21 mouse cellular contexts compared by ENCODE assay signal in genomic region chr2:38594874-38595273, GRCm38 (mm10). TPM values are rescaled to one million over a fixed set of nuclear protein-coding genes. Genes with fewer than 3 reads are reported as not detected.
A peak's percentile ranks its signal among the peaks of the same experiment; 100 is the strongest.
DNase-seq lines count a peak whose midpoint lies in the region; ATAC-seq lines count a peak whose summit lies in the region.
"Had no signal": no experiment of that assay in that cellular context is flagged by ENCODE, and none has a peak within 500 bp of the region (broad histone marks: within the 10 kb centered on the region; RNA-seq: fewer than 3 reads in every experiment).

No protein-coding gene starts in this region.

- no peaks in the 10 kb centered on the region for H3K27me3 ChIP-seq in hindbrain, embryonic 12.5 days
- H3K27me3 ChIP-seq in hindbrain, embryonic 14.5 days (ENCODE audit: control insufficient read depth, insufficient read depth, low read length) = no peaks in the 10 kb centered on the region
- H3K27me3 ChIP-seq in hindbrain, embryonic 15.5 days = no peaks in the 10 kb centered on the region
- no peaks in the 10 kb centered on the region for H3K27me3 ChIP-seq in hindbrain, embryonic 16.5 days (replicated peaks; ENCODE audit: control insufficient read depth, insufficient read depth, low read length)
- no peaks in the 10 kb centered on the region for H3K27me3 ChIP-seq in neural tube, embryonic 14.5 days (ENCODE audit: control insufficient read depth, insufficient read depth, low read length)
- H3K27me3 ChIP-seq: embryonic facial prominence, embryonic 15.5 days; heart, embryonic 13.5 days had no signal

- no peaks in the 10 kb centered on the region for H3K9me3 ChIP-seq in hindbrain, embryonic 12.5 days (replicated peaks)
- H3K9me3 ChIP-seq in hindbrain, embryonic 14.5 days (ENCODE audit: control insufficient read depth, low read length) = no peaks in the 10 kb centered on the region
- H3K9me3 ChIP-seq in hindbrain, embryonic 15.5 days = no peaks in the 10 kb centered on the region
- H3K9me3 ChIP-seq in hindbrain, embryonic 16.5 days (ENCODE audit: control insufficient read depth, low read length) = no peaks in the 10 kb centered on the region
- no peaks in the 10 kb centered on the region for H3K9me3 ChIP-seq in neural tube, embryonic 14.5 days (ENCODE audit: control insufficient read depth, low read length)
- H3K9me3 ChIP-seq: embryonic facial prominence, embryonic 15.5 days; forebrain, embryonic 10.5 days; heart, embryonic 13.5 days had no signal

- H3K9ac ChIP-seq in hindbrain, embryonic 12.5 days = no peak overlapping the region
- no peak overlapping the region for H3K9ac ChIP-seq in hindbrain, embryonic 14.5 days
- no peak overlapping the region for H3K9ac ChIP-seq in hindbrain, embryonic 15.5 days
- H3K9ac ChIP-seq in hindbrain, embryonic 16.5 days (ENCODE audit: low read depth, low read length) = no peak overlapping the region
- H3K9ac ChIP-seq in neural tube, embryonic 14.5 days (replicated peaks; ENCODE audit: low read depth, low read length) = no peak overlapping the region
- H3K9ac ChIP-seq: embryonic facial prominence, embryonic 15.5 days; heart, embryonic 13.5 days had no signal

- DNase-seq in hindbrain, embryonic 14.5 days (ENCODE audit: low spot score) = no peak
- no peak for DNase-seq in layer of hippocampus, postnatal 14 days (ENCODE audit: low spot score in 2 of 2)
- no peak for DNase-seq in retina, postnatal 1 day
- DNase-seq: adrenal gland, adult 8-10 months; cerebellum, adult 11 months; cerebellum, adult 8-10 months; cerebellum, postnatal 14 days; gastrocnemius, adult 2 months; gastrocnemius, postnatal 36 days; heart, adult 11 months; heart, postnatal 36 days had no signal

- ATAC-seq in hindbrain, embryonic 12.5 days (ENCODE audit: low FRiP score) = peak; percentile 61
- ATAC-seq in hindbrain, embryonic 14.5 days (ENCODE audit: low FRiP score) = no peak
- peak; percentile 59; the same call in 1 of the 2 replicates for ATAC-seq in hindbrain, embryonic 15.5 days (ENCODE audit: low FRiP score, low read depth)
- ATAC-seq in hindbrain, embryonic 16.5 days = 0 out of 2 replicates have a peak, but pooled peaks have one; percentile 14
- peak; percentile 81 for ATAC-seq in neural tube, embryonic 14.5 days (ENCODE audit: low read depth)
- ATAC-seq: forebrain, embryonic 14.5 days; intestine, embryonic 16.5 days had no signal

- WGBS in hindbrain, embryonic 12.5 days = 63% methylated on average over 7 of the region's 7 CpGs
- 46% methylated on average over 7 of the region's 7 CpGs for WGBS in hindbrain, embryonic 14.5 days
- 40% methylated on average over 7 of the region's 7 CpGs for WGBS in hindbrain, embryonic 15.5 days
- WGBS in hindbrain, embryonic 16.5 days = 56% methylated on average over 7 of the region's 7 CpGs
- 13% methylated on average over 7 of the region's 7 CpGs for WGBS in neural tube, embryonic 14.5 days

- no peak overlapping the region for H3K4me2 ChIP-seq in hindbrain, embryonic 12.5 days (replicated peaks)
- H3K4me2 ChIP-seq in hindbrain, embryonic 14.5 days (replicated peaks) = no peak overlapping the region
- H3K4me2 ChIP-seq in hindbrain, embryonic 15.5 days = no peak overlapping the region
- no peak overlapping the region for H3K4me2 ChIP-seq in hindbrain, embryonic 16.5 days (ENCODE audit: low read length)
- no peak overlapping the region for H3K4me2 ChIP-seq in neural tube, embryonic 14.5 days (ENCODE audit: low read depth, low read length)
- H3K4me2 ChIP-seq: embryonic facial prominence, embryonic 15.5 days; heart, embryonic 13.5 days had no signal

- peaks cover 11% of the 10 kb centered on the region for H3K36me3 ChIP-seq in hindbrain, embryonic 12.5 days
- H3K36me3 ChIP-seq in hindbrain, embryonic 14.5 days (replicated peaks; ENCODE audit: control insufficient read depth, insufficient read depth) = peaks cover 9% of the 10 kb centered on the region
- 0 out of 2 replicates have a peak, but pooled peaks cover 2% of the 10 kb centered on the region for H3K36me3 ChIP-seq in hindbrain, embryonic 15.5 days
- H3K36me3 ChIP-seq in hindbrain, embryonic 16.5 days (ENCODE audit: control insufficient read depth, insufficient read depth, low read length) = peaks cover 3% of the 10 kb centered on the region
- H3K36me3 ChIP-seq in neural tube, embryonic 14.5 days (ENCODE audit: control insufficient read depth, insufficient read depth, low read length) = no peaks in the 10 kb centered on the region

- H3K27ac ChIP-seq in hindbrain, embryonic 12.5 days = peak overlapping the region; percentile 14; the same call in 1 of the 2 replicates
- no peak overlapping the region for H3K27ac ChIP-seq in hindbrain, embryonic 14.5 days
- H3K27ac ChIP-seq in hindbrain, embryonic 15.5 days (replicated peaks) = no peak overlapping the region
- no peak overlapping the region for H3K27ac ChIP-seq in hindbrain, embryonic 16.5 days (ENCODE audit: low read depth, low read length)
- H3K27ac ChIP-seq in neural tube, embryonic 14.5 days (ENCODE audit: low read depth, low read length) = no peak overlapping the region
- H3K27ac ChIP-seq: embryonic facial prominence, embryonic 15.5 days; forebrain, embryonic 10.5 days; gastrocnemius, adult 2 months; heart, embryonic 13.5 days had no signal

- H3K4me1 ChIP-seq in hindbrain, embryonic 12.5 days = peaks cover 20% of the 10 kb centered on the region
- peaks cover 27% of the 10 kb centered on the region; the same call in 1 of the 2 replicates for H3K4me1 ChIP-seq in hindbrain, embryonic 14.5 days (replicated peaks; ENCODE audit: control insufficient read depth, insufficient read depth, low read length)
- peaks cover 31% of the 10 kb centered on the region for H3K4me1 ChIP-seq in hindbrain, embryonic 15.5 days (replicated peaks)
- H3K4me1 ChIP-seq in hindbrain, embryonic 16.5 days (ENCODE audit: control insufficient read depth, insufficient read depth, low read depth, low read length) = peaks cover 9% of the 10 kb centered on the region
- H3K4me1 ChIP-seq in neural tube, embryonic 14.5 days (ENCODE audit: control insufficient read depth, insufficient read depth, low read length) = peaks cover 17% of the 10 kb centered on the region

- no peak overlapping the region for H3K4me3 ChIP-seq in hindbrain, embryonic 12.5 days
- no peak overlapping the region for H3K4me3 ChIP-seq in hindbrain, embryonic 14.5 days (replicated peaks; ENCODE audit: low read length)
- H3K4me3 ChIP-seq in hindbrain, embryonic 15.5 days = no peak overlapping the region
- no peak overlapping the region for H3K4me3 ChIP-seq in hindbrain, embryonic 16.5 days (ENCODE audit: low read length)
- H3K4me3 ChIP-seq in neural tube, embryonic 14.5 days (ENCODE audit: low read depth, low read length) = no peak overlapping the region
- H3K4me3 ChIP-seq: embryonic facial prominence, embryonic 15.5 days; erythroblast, embryonic 14.5 days; forebrain, embryonic 10.5 days; gastrocnemius, adult 2 months; heart, embryonic 13.5 days had no signal

RNA-seq across cellular contexts. Expression of gene Psmb7, which starts 49.0 kb away (rescaled TPM):
- 267 and 272 TPM in 2 replicates for polyA plus RNA-seq in hindbrain, embryonic 12.5 days (2016; fragmentation: Nextera tagmentation; extraction: Ambion mirVana)
- polyA plus RNA-seq in hindbrain, embryonic 14.5 days (2014; fragmentation: Nextera tagmentation; extraction: Ambion mirVana) = 291 and 305 TPM in 2 replicates
- 269 and 274 TPM in 2 replicates for polyA plus RNA-seq in hindbrain, embryonic 15.5 days (2015; fragmentation: Nextera tagmentation; extraction: Ambion mirVana)
- 273 and 299 TPM in 2 replicates for polyA plus RNA-seq in hindbrain, embryonic 16.5 days (2015; fragmentation: Nextera tagmentation; extraction: Ambion mirVana)
- 277 and 282 TPM in 2 replicates for polyA plus RNA-seq in neural tube, embryonic 14.5 days (2014; fragmentation: Nextera tagmentation; extraction: Ambion mirVana)
- 100 to 1,000 TPM; 237 to 245 TPM for total RNA-seq in layer of hippocampus, postnatal 14 days (2021)
